Comparison of ENCODE assay signal across 8 mouse cellular contexts in genomic region chr6:146578586-146578985, GRCm38 (mm10). TPM values are rescaled to one million over a fixed set of nuclear protein-coding genes. Genes with fewer than 3 reads are reported as not detected.
DNase-seq lines count a peak whose midpoint lies in the region; ATAC-seq and TF ChIP-seq lines count a peak whose summit lies in the region.

No protein-coding gene starts in this region.

- TF ChIP-seq EP300 in lung, postnatal 0 days (IDR thresholded peaks at IDR 0.05): no peak

- ATAC-seq in kidney, embryonic 15.5 days (replicated peaks; ENCODE audit: low FRiP score): no peak
- ATAC-seq in lung, postnatal 0 days: no peak

- TF ChIP-seq POLR2A in spleen, adult 2 months (IDR thresholded peaks at IDR 0.05; ENCODE audit: low read depth, low read length): no peak

- no peaks in the 10 kb centered on the region for H3K9me3 ChIP-seq in kidney, embryonic 15.5 days (replicated peaks)
- no peaks in the 10 kb centered on the region for H3K9me3 ChIP-seq in lung, postnatal 0 days (ENCODE audit: low read length)

- H3K4me2 ChIP-seq in kidney, embryonic 15.5 days: peak overlapping the region; percentile 65
- H3K4me2 ChIP-seq in lung, postnatal 0 days (replicated peaks; ENCODE audit: low read depth, low read length): peak overlapping the region; percentile 75

- no peak for TF ChIP-seq CTCF in spleen, adult 2 months (IDR thresholded peaks at IDR 0.05; ENCODE audit: extremely low read depth, insufficient read depth, insufficient read length, insufficient replicate concordance)
- no peak for TF ChIP-seq CTCF in lung, postnatal 0 days (IDR thresholded peaks at IDR 0.05)

- no peaks in the 10 kb centered on the region for H3K27me3 ChIP-seq in spleen, adult 2 months (ENCODE audit: control insufficient read depth, insufficient read depth, low read length)
- H3K27me3 ChIP-seq in kidney, embryonic 15.5 days: no peaks in the 10 kb centered on the region
- no peaks in the 10 kb centered on the region for H3K27me3 ChIP-seq in lung, postnatal 0 days (replicated peaks; ENCODE audit: insufficient read depth, low read length)

- DNase-seq in spleen, adult 2 months (ENCODE audit: low read depth in 1 of 2, low spot score in 2 of 2): no peak
- no peak for DNase-seq in spleen, adult 18-20 months
- peak; percentile 46 for DNase-seq in c-Kit-positive CD71-positive TER-119-negative erythroid progenitor cells, embryonic 14.5 days (ENCODE audit: low read depth)
- peak; percentile 10 to 23 for DNase-seq in frontal cortex, postnatal 10 days (ENCODE audit: low spot score in 2 of 2)
- peak; percentile 42 for DNase-seq in lung, postnatal 0 days (ENCODE audit: low spot score)
- peak; percentile 23 to 67 for DNase-seq in spleen, postnatal 4 days (ENCODE audit: low spot score in 2 of 2)
- no peak for DNase-seq in gastrocnemius, adult 8-10 months (ENCODE audit: low spot score in 2 of 2)

- peak overlapping the region; percentile 88 for H3K9ac ChIP-seq in kidney, embryonic 15.5 days
- peak overlapping the region; percentile 98 for H3K9ac ChIP-seq in lung, postnatal 0 days (replicated peaks; ENCODE audit: low read depth)

- 2% methylated on average over 7 of the region's 7 CpGs for WGBS in spleen, adult 2 months
- 4% methylated on average over 7 of the region's 7 CpGs for WGBS in kidney, embryonic 15.5 days
- WGBS in lung, postnatal 0 days: 4% methylated on average over 7 of the region's 7 CpGs

- H3K4me1 ChIP-seq in spleen, adult 2 months (ENCODE audit: control insufficient read depth, insufficient read depth, insufficient read length): no peaks in the 10 kb centered on the region; the same call in none of the 2 replicates
- peaks cover 35% of the 10 kb centered on the region for H3K4me1 ChIP-seq in kidney, embryonic 15.5 days
- H3K4me1 ChIP-seq in lung, postnatal 0 days (ENCODE audit: insufficient read depth, low read depth, low read length): peaks cover 4% of the 10 kb centered on the region; the same call in 1 of the 2 replicates

- peaks cover 3% of the 10 kb centered on the region for H3K36me3 ChIP-seq in spleen, adult 2 months (ENCODE audit: control insufficient read depth, insufficient read depth, low read length)
- peaks cover 4% of the 10 kb centered on the region; the same call in 1 of the 2 replicates for H3K36me3 ChIP-seq in kidney, embryonic 15.5 days
- no peaks in the 10 kb centered on the region for H3K36me3 ChIP-seq in lung, postnatal 0 days (ENCODE audit: insufficient read depth, low read length)

- H3K4me3 ChIP-seq in spleen, adult 2 months (ENCODE audit: extremely low read depth, insufficient read depth, insufficient read length): peak overlapping the region; percentile 98
- H3K4me3 ChIP-seq in kidney, embryonic 15.5 days (replicated peaks): peak overlapping the region; percentile 83
- peak overlapping the region; percentile 91 for H3K4me3 ChIP-seq in lung, postnatal 0 days (ENCODE audit: low read depth, low read length)

- peak overlapping the region; percentile 98 for H3K27ac ChIP-seq in spleen, adult 2 months (ENCODE audit: insufficient read depth, low read length)
- H3K27ac ChIP-seq in kidney, embryonic 15.5 days: peak overlapping the region; percentile 98
- H3K27ac ChIP-seq in lung, postnatal 0 days (ENCODE audit: low read length): peak overlapping the region; percentile 99

RNA-seq across cellular contexts. Expression of gene Ints13, which starts 1.0 kb away (rescaled TPM):
- 10.2 and 11.3 TPM in 2 replicates for polyA plus RNA-seq in spleen, adult 2 months (2012; rRNA removed)
- polyA plus RNA-seq in kidney, embryonic 15.5 days (2015; fragmentation: Nextera tagmentation; extraction: Ambion mirVana): 82.7 and 87.4 TPM in 2 replicates
- 27.0 and 27.4 TPM in 2 replicates for polyA plus RNA-seq in lung, postnatal 0 days (2015; fragmentation: Nextera tagmentation; extraction: Ambion mirVana)
- total RNA-seq in gastrocnemius, adult 8-10 months (2022): 10 to 100 TPM in 3 of 4 experiments, 1 to 10 TPM in 1; 8.8 to 12.1 (median 11.4) TPM

RNA-seq across cellular contexts. Expression of gene Fgfr1op2, which starts 1.6 kb away (rescaled TPM):
- polyA plus RNA-seq in spleen, adult 2 months (2012; rRNA removed): 58.6 and 72.9 TPM in 2 replicates
- 85.5 and 87.8 TPM in 2 replicates for polyA plus RNA-seq in kidney, embryonic 15.5 days (2015; fragmentation: Nextera tagmentation; extraction: Ambion mirVana)
- polyA plus RNA-seq in lung, postnatal 0 days (2015; fragmentation: Nextera tagmentation; extraction: Ambion mirVana): 99.2 and 109 TPM in 2 replicates
- 10 to 100 TPM; 51.1 to 60.5 (median 55.3) TPM for total RNA-seq in gastrocnemius, adult 8-10 months (2022)

Comparison
In these comparisons a context has a peak if more than half of its experiments do, and no peak if none do; other contexts are left out.
1. DNase-seq: peak in c-Kit-positive CD71-positive TER-119-negative erythroid progenitor cells, embryonic 14.5 days (single experiment), frontal cortex, postnatal 10 days (2 of 2), lung, postnatal 0 days (single experiment) and spleen, postnatal 4 days (2 of 2); none in spleen, adult 2 months (0 of 2), spleen, adult 18-20 months (0 of 2) and gastrocnemius, adult 8-10 months (0 of 2).
2. Peak in every context shown above with its lines, with median percentiles within 50 percentile points of each other: H3K27ac ChIP-seq and H3K4me3 ChIP-seq.